Mouse (Mus musculus): ENCODE results near the gene Capn10.
A peak's percentile ranks its signal among the peaks of the same experiment; 100 is the strongest.

Capn10 gene

DNA sequence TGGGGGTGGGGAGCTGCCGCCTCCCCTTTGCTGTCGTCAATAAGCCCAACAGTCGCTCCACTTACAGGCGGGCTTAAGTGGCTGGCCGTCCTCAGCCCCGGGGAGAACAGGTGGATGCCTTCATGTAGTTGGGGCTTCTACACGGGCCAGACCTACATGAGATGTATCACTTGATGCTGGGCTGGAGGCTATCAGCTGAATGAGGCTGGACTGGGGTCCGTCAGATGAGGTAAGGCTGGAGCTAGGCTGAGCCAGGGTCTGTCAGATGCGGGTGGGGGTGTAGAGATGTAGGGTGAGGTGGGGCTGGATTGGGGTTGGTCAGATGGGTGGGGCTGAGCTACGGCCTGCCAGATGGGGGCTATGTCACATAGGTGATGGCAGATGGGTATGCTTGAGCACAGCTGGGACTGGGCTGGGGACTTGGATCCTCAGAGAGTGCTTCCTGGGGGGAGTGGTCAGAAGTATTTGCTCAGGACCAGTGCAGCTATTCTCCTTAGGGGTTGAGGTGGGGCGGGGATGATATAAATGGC, 45.0 kb downstream of the Capn10 start:
- peak; percentile 18 for DNase-seq

DNA sequence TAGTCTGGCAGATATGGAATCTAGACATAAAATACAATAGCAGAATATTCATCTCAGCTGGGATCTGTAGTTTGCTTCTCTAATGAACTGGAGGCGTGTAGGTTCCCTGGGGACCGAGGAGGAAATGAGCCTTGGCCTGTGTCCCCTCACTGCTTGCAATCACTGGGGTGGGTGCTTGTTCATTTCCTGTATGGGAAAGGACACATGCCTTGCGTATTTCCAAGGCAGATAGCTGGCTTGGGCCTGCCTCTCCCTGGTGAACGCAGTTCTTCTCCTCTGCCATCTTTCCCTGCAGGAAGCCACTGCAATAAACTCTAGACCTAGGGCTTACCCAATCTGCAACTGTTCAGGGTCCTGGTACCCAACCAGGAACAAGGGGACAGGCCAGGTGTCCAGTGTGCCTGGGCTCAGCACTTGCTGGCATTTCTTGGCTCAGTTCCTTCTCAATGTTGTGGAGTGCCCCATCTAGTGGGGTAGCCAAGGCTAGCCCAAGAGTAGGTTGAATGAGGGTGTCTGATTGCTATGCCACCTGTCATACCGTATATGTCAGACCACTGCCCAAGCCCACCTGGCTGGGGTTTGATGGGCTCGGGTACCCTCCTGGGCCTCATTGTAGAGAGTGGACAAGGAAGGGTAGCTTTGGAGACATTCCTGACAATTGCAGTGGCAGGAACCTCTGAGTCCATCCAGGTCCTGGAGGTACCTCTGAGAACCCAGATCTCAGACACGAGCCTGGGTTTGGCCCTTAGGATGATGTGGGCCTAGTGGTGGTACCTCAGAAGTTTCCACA, 47.1 kb downstream of the Capn10 start:
- no peak for DNase-seq

DNA sequence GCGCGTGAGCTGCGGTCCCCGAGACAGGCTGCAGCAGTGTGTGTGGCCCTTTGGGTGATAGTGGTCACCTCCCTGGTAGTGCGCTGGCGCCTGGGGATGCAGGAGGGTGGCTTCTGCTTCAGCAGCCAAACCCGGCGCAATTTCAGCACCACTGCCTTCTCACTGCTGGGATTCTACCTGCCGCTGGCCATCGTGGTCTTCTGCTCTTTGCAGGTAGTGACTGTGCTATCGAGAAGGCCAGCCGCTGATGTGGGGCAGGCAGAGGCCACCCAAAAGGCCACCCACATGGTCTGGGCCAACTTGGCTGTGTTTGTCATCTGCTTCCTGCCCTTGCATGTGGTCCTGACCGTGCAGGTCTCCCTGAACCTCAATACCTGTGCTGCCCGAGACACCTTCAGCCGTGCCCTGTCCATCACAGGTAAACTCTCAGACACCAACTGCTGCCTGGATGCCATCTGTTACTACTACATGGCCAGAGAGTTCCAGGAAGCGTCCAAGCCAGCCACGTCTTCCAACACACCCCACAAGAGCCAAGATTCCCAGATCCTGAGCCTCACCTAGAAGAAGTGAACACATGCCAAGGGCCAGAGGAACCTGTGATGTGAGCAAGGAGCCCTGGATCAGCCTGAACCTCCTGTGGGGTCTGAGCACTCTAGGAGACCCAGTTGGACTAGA, 48.9 kb downstream of the Capn10 start:
- DNase-seq, result no peak

DNA sequence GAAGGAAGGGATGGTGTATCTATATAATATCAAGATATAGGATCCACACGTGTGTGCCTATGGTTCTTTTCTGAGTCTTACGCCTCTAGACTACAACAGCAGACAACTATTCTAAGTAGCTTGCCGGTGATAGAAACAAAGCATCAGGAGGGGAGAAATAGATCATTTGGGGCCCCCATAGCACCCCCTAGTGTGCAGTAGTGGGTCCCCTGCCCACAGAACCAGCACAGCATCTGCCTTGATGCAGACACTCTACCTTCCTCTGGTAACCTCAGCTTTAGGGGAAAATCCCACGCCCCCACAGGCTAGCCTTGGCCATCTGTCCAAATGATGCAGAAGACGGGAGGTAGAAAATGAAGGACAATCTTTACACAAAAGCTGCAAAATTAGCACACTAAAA, 50.8 kb downstream of the Capn10 start:
- no peak for DNase-seq

DNA sequence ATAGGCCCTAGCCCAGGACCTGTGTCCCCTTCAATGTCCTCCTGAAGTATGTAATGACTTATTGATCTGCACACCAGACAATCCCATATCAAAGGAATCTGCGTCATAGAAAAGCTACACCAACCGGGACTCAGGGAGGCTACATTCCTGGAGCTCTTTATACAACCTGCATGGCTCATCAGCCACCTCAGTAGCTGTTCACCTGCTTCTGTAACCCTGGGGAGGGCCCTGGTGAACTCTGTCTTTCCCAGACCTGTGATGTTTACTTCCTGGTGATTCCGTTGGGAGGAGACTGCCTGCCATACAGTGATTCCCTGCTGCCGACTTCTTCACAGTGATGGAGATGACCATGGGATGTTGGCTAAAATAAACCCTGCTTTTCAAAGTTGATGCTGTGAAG, 54.7 kb downstream of the Capn10 start:
- DNase-seq, result no peak

DNA sequence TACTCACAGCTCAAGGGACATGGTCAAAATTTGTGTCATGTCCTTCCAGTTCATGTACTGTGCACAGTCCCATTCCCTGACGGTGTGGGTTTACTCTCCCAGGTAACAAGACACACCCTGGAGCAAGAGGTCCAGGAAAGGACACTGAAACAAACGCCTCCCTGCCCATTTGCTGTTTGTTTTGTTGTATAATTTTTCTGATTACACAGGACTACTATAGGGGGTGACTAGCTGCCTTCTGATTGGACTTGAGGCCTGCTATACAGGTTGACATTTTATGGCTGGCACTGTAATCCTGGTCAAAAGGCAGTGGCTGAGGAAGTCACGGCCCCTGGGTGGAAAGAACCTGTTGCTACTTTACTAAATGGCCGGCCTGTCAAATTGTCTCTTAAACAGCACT, 55.7 kb downstream of the Capn10 start:
- DNase-seq, result no peak

DNA sequence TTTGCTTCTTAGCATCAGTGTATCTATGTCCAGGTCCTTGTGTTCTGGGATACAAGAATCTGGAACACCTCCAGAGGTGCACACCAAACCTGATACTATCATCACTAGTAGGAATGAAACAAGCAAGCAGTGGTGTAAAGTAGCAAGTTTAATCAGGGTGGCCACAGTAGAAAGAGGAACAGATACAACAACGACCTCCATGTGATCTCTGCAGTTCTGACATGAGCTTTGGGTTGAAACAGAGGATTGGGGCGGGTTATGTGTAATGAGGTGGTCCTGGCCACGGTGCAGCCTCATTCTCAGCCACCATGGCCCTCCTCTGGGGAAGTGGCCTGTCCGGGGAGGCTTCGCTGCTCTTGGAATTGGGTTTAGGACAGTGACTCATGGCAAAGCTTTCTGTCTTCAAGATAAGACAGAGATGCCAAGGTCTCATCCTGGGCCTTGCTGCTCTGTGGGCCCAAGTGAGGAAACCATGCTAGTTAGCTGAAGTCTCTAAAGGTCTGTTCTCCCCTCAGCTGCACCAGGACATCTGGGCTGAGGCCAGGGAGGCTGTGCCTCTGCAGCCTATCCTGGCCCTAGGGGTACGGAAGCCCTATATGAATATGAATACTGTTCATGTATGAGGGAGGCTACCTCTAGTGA, 58.2 kb downstream of the Capn10 start:
- no peak for DNase-seq

DNA sequence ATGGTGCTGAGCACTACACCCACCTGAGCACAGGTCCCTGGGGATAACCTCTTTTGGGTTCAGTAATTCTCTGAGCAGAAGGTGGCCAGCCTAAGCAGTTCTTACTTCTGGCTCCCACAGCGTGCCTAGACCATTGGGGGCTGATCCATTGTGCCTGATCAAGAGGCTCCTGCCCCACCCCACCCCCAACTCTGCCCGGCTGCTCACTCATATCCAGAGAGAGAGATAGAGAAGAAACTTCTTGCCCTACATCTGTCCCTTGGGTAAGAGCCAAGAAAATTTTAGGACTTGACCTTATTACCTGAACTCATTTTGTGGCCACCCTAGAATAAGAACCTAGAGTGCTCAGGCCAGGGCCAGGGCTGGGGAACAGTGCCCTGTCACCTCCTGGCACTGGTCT, 58.7 kb downstream of the Capn10 start:
- DNase-seq, result no peak
